Mouse (Mus musculus) cerebral cortex, adult 2 months (tissue): ENCODE data around the gene Gm20388.

Experiments used
- WGBS: fragments of 180-500 bp; shearing (Covaris S2); methylation state at CpG from one replicate; pipeline ENCODE4 v1.1.7; 2018; 5-methylcytosine and 5-hydroxymethylcytosine counted together

Gene Gm20388

GRCm38 (mm10) chr8:120881634-120882033 lies 971.0 kb downstream of the Gm20388 start:
- WGBS = 85% methylated on average over 10 of the region's 10 CpGs

- 51% methylated on average over 13 of the region's 13 CpGs for WGBS
Observed at GRCm38 (mm10) chr8:120882657-120883056, 972.0 kb downstream of the Gm20388 start.

GRCm38 (mm10) chr8:120883369-120883768 lies 972.7 kb downstream of the Gm20388 start:
- 12% methylated on average over 25 of the region's 25 CpGs for WGBS

- 9% methylated on average over 15 of the region's 15 CpGs for WGBS
Observed at GRCm38 (mm10) chr8:120883853-120884252, 973.2 kb downstream of the Gm20388 start.

- 53% methylated on average over 13 of the region's 13 CpGs for WGBS
Observed at GRCm38 (mm10) chr8:120884881-120885280, 974.2 kb downstream of the Gm20388 start.

- 10% methylated on average over 10 of the region's 10 CpGs for WGBS
Observed at GRCm38 (mm10) chr8:120887254-120887653, 976.6 kb downstream of the Gm20388 start.

- 64% methylated on average over 5 of the region's 5 CpGs for WGBS
Observed at GRCm38 (mm10) chr8:120888005-120888404, 977.4 kb downstream of the Gm20388 start.

GRCm38 (mm10) chr8:120889189-120889588 lies 978.5 kb downstream of the Gm20388 start:
- WGBS = 85% methylated on average over 4 of the region's 4 CpGs

- WGBS = 14% methylated on average over 11 of the region's 11 CpGs
Observed at GRCm38 (mm10) chr8:120890068-120890467, 979.4 kb downstream of the Gm20388 start.

- WGBS = 30% methylated on average over 4 of the region's 4 CpGs
Observed at GRCm38 (mm10) chr8:120895009-120895408, 984.4 kb downstream of the Gm20388 start.

GRCm38 (mm10) chr8:120895600-120895999 lies 985.0 kb downstream of the Gm20388 start:
- WGBS = 10% methylated on average over 13 of the region's 13 CpGs

- 38% methylated on average over 13 of the region's 13 CpGs for WGBS
Observed at GRCm38 (mm10) chr8:120896203-120896602, 985.6 kb downstream of the Gm20388 start.

GRCm38 (mm10) chr8:120898008-120898407 lies 987.4 kb downstream of the Gm20388 start:
- 47% methylated on average over 4 of the region's 4 CpGs for whole genome bisulfite sequencing

GRCm38 (mm10) chr8:120898828-120899407 lies 988.3 kb downstream of the Gm20388 start:
- WGBS = 61% methylated on average over 17 of the region's 17 CpGs

- WGBS = 62% methylated on average over 11 of the region's 11 CpGs
Observed at GRCm38 (mm10) chr8:120902346-120902745, 991.7 kb downstream of the Gm20388 start.

- 68% methylated on average over 6 of the region's 6 CpGs for WGBS
Observed at GRCm38 (mm10) chr8:120907671-120908070, 997.0 kb downstream of the Gm20388 start.

GRCm38 (mm10) chr8:120910936-120911335 lies 1000.3 kb downstream of the Gm20388 start:
- WGBS = 68% methylated on average over 2 of the region's 2 CpGs

GRCm38 (mm10) chr8:120912463-120912862 lies 1001.8 kb downstream of the Gm20388 start:
- 56% methylated on average over 6 of the region's 6 CpGs for whole genome bisulfite sequencing

- WGBS = 56% methylated on average over 14 of the region's 14 CpGs
Observed at GRCm38 (mm10) chr8:120916831-120917435, 1006.3 kb downstream of the Gm20388 start.

- 93% methylated on average over 4 of the region's 4 CpGs for WGBS
Observed at GRCm38 (mm10) chr8:120920527-120920926, 1009.9 kb downstream of the Gm20388 start.

GRCm38 (mm10) chr8:120926201-120926600 lies 1015.6 kb downstream of the Gm20388 start:
- WGBS = 92% methylated on average over 9 of the region's 9 CpGs

GRCm38 (mm10) chr8:120928082-120928481 lies 1017.4 kb downstream of the Gm20388 start:
- 82% methylated on average over 6 of the region's 6 CpGs for WGBS

GRCm38 (mm10) chr8:120934596-120934995 lies 1024.0 kb downstream of the Gm20388 start:
- 84% methylated on average over 9 of the region's 9 CpGs for WGBS

GRCm38 (mm10) chr8:120936685-120937084 lies 1026.0 kb downstream of the Gm20388 start:
- WGBS = 73% methylated on average over 10 of the region's 10 CpGs
